Mouse (Mus musculus): ENCODE measurements around the gene Phf10. TPM values are rescaled to one million over a fixed set of nuclear protein-coding genes. Genes with fewer than 3 reads are reported as not detected.

The Phf10 gene
- total and polyA plus RNA-seq, 3 experiments = 185 to 627 (median 265) TPM

DNA sequence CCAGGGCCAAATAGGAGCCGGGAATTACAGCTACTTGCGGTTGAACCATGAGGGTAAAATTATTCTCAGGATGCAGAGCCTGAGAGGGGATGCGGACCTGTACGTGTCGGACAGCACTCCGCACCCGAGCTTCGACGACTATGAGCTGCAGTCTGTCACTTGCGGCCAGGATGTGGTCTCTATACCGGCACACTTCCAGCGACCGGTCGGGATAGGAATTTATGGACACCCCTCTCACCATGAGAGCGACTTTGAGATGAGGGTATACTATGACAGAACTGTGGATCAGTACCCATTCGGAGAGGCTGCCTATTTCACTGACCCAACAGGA is 17.4 kb downstream of the Phf10 start:
- no peak overlapping the region for H3K27ac ChIP-seq (ENCODE audit: control insufficient read depth, low read depth, low read length)
- peak overlapping the region; percentile 59 to 71 for H3K4me3 ChIP-seq (ENCODE audit: control insufficient read depth in 1 of 2, insufficient read depth in 1 of 2, low read depth in 2 of 2, low read length in 2 of 2)
- H3K9ac ChIP-seq (ENCODE audit: control insufficient read depth, low read depth, low read length, poor library complexity, severe bottlenecking) = peak overlapping the region; percentile 64
- no peaks in the 10 kb centered on the region for H3K27me3 ChIP-seq (ENCODE audit: control insufficient read depth in 1 of 2, insufficient read depth in 2 of 2, low read length in 2 of 2)
- no peak for DNase-seq (ENCODE audit: low read depth, low spot score)
- H3K79me2 ChIP-seq (ENCODE audit: control insufficient read depth, insufficient read depth, low read length, poor library complexity) = peaks cover 9% of the 10 kb centered on the region
- peaks cover 12 to 21% of the 10 kb centered on the region in 2 experiments for H3K36me3 ChIP-seq (ENCODE audit: control insufficient read depth in 1 of 2, insufficient read depth in 2 of 2, low read length in 2 of 2)
- TF ChIP-seq GATA1 (IDR thresholded peaks at IDR 0.05; ENCODE audit: low read depth, low read length) = no peak
- TF ChIP-seq E2F4 (IDR thresholded peaks at IDR 0.05; ENCODE audit: borderline replicate concordance, low read depth, low read length) = no peak
- no peak for TF ChIP-seq MAX (IDR thresholded peaks at IDR 0.05; ENCODE audit: low read length)
- TF ChIP-seq ELF1 (IDR thresholded peaks at IDR 0.05; ENCODE audit: low read depth, low read length) = no peak
- TF ChIP-seq TCF12 (IDR thresholded peaks at IDR 0.05; ENCODE audit: low read depth, low read length) = no peak
- TF ChIP-seq USF1 (IDR thresholded peaks at IDR 0.05; ENCODE audit: low read depth, low read length) = no peak
- TF ChIP-seq NELFE (IDR thresholded peaks at IDR 0.05; ENCODE audit: low read depth, low read length) = no peak
- no peak for TF ChIP-seq NRF1 (IDR thresholded peaks at IDR 0.05; ENCODE audit: insufficient read depth, low read depth, low read length, poor library complexity, severe bottlenecking)
- TF ChIP-seq RCOR1 (IDR thresholded peaks at IDR 0.05; ENCODE audit: low read depth, low read length) = no peak
- TF ChIP-seq POLR2A (IDR thresholded peaks at IDR 0.05; ENCODE audit: control insufficient read depth in 1 of 2, insufficient read depth in 1 of 2, low read depth in 1 of 2, low read length in 2 of 2, poor library complexity in 1 of 2) = no peak
- no peak for TF ChIP-seq GABPA (IDR thresholded peaks at IDR 0.05; ENCODE audit: low read depth, low read length)
- TF ChIP-seq JUND (IDR thresholded peaks at IDR 0.05; ENCODE audit: low read depth, low read length) = no peak
- H3K4me1 ChIP-seq (ENCODE audit: control insufficient read depth in 1 of 2, insufficient read depth in 2 of 2, low read length in 2 of 2) = peaks cover 0 to 5% of the 10 kb centered on the region in 2 experiments; a peak in 1 of 4 replicates
- H3K9me3 ChIP-seq (replicated peaks; ENCODE audit: insufficient read depth, low read length) = no peaks in the 10 kb centered on the region

DNA sequence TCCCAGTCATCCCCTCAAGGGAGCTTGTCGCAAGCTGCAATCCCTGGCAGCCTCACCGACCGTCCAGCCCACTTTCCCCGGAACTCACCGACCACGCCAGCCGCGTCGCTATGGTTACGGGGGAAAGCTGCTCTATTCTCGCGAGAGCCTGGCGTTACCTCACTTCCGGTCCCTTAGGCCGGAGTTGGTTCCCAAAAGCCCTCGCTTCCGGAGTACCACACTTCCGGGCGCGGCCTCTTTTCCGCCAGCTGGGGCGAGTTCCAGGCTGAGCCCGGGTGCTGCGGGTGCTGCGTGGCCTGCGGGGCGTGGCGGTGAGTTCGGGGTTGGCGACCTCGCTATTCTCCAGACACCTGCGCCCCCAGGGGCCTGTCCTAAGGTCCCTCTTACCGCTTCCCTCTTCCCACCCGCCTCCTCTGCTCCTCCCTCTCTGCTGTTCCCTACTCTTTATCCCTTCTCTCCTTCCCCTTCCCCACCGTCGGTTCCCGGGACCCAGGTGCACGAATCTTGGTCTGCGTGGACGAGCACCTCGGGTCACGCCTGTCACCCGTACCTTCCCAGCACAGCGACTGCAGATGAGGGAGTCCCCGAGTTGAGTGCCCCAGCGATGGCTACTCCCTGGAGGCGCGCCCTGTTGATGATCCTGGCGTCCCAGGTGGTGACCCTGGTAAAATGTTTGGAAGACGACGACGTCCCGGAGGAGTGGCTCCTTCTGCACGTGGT is 17.9 kb downstream of the Phf10 start, which contains the start of the genes Wdr27 and 1600012H06Rik:
Gene Wdr27, minus strand, starts transcription at position 150 of the 720 bp plus-strand sequence.
Gene 1600012H06Rik, plus strand, starts transcription at position 176 of the 720 bp plus-strand sequence.
- H3K27ac ChIP-seq (ENCODE audit: control insufficient read depth, low read depth, low read length) = no peak within 1 kb of the TSS
- peak within 1 kb of the TSS; percentile 61 to 71 for H3K4me3 ChIP-seq (ENCODE audit: control insufficient read depth in 1 of 2, insufficient read depth in 1 of 2, low read depth in 2 of 2, low read length in 2 of 2)
- H3K9me3 ChIP-seq (replicated peaks; ENCODE audit: insufficient read depth, low read length) = no peaks in the 10 kb centered on the region
- peak within 1 kb of the TSS; percentile 65 for H3K9ac ChIP-seq (ENCODE audit: control insufficient read depth, low read depth, low read length, poor library complexity, severe bottlenecking)
- peaks cover 12 to 18% of the 10 kb centered on the region in 2 experiments for H3K36me3 ChIP-seq (ENCODE audit: control insufficient read depth in 1 of 2, insufficient read depth in 2 of 2, low read length in 2 of 2)
- H3K27me3 ChIP-seq (ENCODE audit: control insufficient read depth in 1 of 2, insufficient read depth in 2 of 2, low read length in 2 of 2) = no peaks in the 10 kb centered on the region
- peaks cover 9% of the 10 kb centered on the region for H3K79me2 ChIP-seq (ENCODE audit: control insufficient read depth, insufficient read depth, low read length, poor library complexity)
- H3K4me1 ChIP-seq (ENCODE audit: control insufficient read depth in 1 of 2, insufficient read depth in 2 of 2, low read length in 2 of 2) = peaks cover 0 to 5% of the 10 kb centered on the region in 2 experiments; a peak in 1 of 4 replicates
- DNase-seq (ENCODE audit: low read depth, low spot score) = peak; percentile 98
- TF ChIP-seq POLR2A (IDR thresholded peaks at IDR 0.05; ENCODE audit: control insufficient read depth in 1 of 2, insufficient read depth in 1 of 2, low read depth in 1 of 2, low read length in 2 of 2, poor library complexity in 1 of 2) (peak; percentile 48 to 81; a peak in 3 of 4 replicates), RCOR1 (IDR thresholded peaks at IDR 0.05; ENCODE audit: low read depth, low read length) (no peak), USF2 (IDR thresholded peaks at IDR 0.05; ENCODE audit: borderline replicate concordance in 1 of 2, insufficient read depth in 1 of 2, low read depth in 1 of 2, low read length in 2 of 2) (no peak), TCF12 (IDR thresholded peaks at IDR 0.05; ENCODE audit: low read depth, low read length) (no peak; the same call in 1 of the 2 replicates), ETS1 (IDR thresholded peaks at IDR 0.05; ENCODE audit: low read depth, low read length) (peak; percentile 85), POLR2AphosphoS2 (IDR thresholded peaks at IDR 0.05; ENCODE audit: low read length) (peak; percentile 78; the same call in 1 of the 2 replicates), MEF2A (IDR thresholded peaks at IDR 0.05; ENCODE audit: extremely low read depth, insufficient replicate concordance, low read depth, low read length, poor library complexity, severe bottlenecking) (no peak), RAD21 (IDR thresholded peaks at IDR 0.05; ENCODE audit: low read depth, low read length) (no peak), JUND (IDR thresholded peaks at IDR 0.05; ENCODE audit: low read depth, low read length) (no peak), UBTF (IDR thresholded peaks at IDR 0.05; ENCODE audit: borderline replicate concordance, insufficient read depth, low read depth, low read length) (no peak), TAL1 (IDR thresholded peaks at IDR 0.05; ENCODE audit: low read length) (no peak), ZMIZ1 (IDR thresholded peaks at IDR 0.05; ENCODE audit: low read depth, low read length) (peak; percentile 2), NRF1 (IDR thresholded peaks at IDR 0.05; ENCODE audit: insufficient read depth, low read depth, low read length, poor library complexity, severe bottlenecking) (no peak), MAX (IDR thresholded peaks at IDR 0.05; ENCODE audit: low read length) (0 out of 2 replicates have a peak, but pooled peaks have one; percentile 59), NELFE (IDR thresholded peaks at IDR 0.05; ENCODE audit: low read depth, low read length) (peak; percentile 57; the same call in 1 of the 2 replicates), USF1 (IDR thresholded peaks at IDR 0.05; ENCODE audit: low read depth, low read length) (no peak), CHD1 (IDR thresholded peaks at IDR 0.05; ENCODE audit: low read depth, low read length) (no peak), ZNF384 (IDR thresholded peaks at IDR 0.05; ENCODE audit: low read depth, low read length) (no peak), MAZ (IDR thresholded peaks at IDR 0.05; ENCODE audit: low read depth, low read length) (no peak), ELF1 (IDR thresholded peaks at IDR 0.05; ENCODE audit: low read depth, low read length) (peak; percentile 98), MAFK (IDR thresholded peaks at IDR 0.05; ENCODE audit: borderline replicate concordance, low read depth, low read length) (no peak), SIN3A (IDR thresholded peaks at IDR 0.05; ENCODE audit: low read length) (peak; percentile 100), ZC3H11A (IDR thresholded peaks at IDR 0.05; ENCODE audit: low read depth, low read length) (no peak), MYC (IDR thresholded peaks at IDR 0.05; ENCODE audit: low read depth, low read length) (no peak)
